Mouse (Mus musculus) testis, adult 2 months (tissue): ENCODE results near the gene Limd1.

ENCODE experiments used
- CTCF ChIP-seq: fragments of 200-500 bp; IDR thresholded peaks from 2 replicates; pipeline ENCODE4 v1.5.1; 2012; ENCODE audit warnings: low read depth, mild to moderate bottlenecking, inconsistent platforms, low read length, moderate library complexity; ENCODE audit not compliant: control insufficient read depth, insufficient read depth, insufficient replicate concordance
- POLR2A ChIP-seq: fragments of 200-500 bp; IDR thresholded peaks from 2 replicates; pipeline ENCODE4 v1.6.1; 2012; ENCODE audit warnings: low read depth, mild to moderate bottlenecking, inconsistent platforms, low read length, moderate library complexity; ENCODE audit not compliant: control insufficient read depth

GRCm38 (mm10) chr9:123483598-123483997, 5.1 kb downstream of the Limd1 start:
- no peak for TF ChIP-seq CTCF
- no peak for TF ChIP-seq POLR2A
